Mouse (Mus musculus) C2C12 (cell line): ENCODE results near the gene Cul4a.

Experiments used
- CTCF ChIP-seq: IDR thresholded peaks from one replicate; pipeline ENCODE4 v1.5.1; 2011; ENCODE audit not compliant: control insufficient read depth, insufficient read depth, insufficient read length
- MAX ChIP-seq: IDR thresholded peaks from one replicate; pipeline ENCODE4 v1.6.1; 2011; ENCODE audit warnings: mild to moderate bottlenecking, control low read depth

DNA sequence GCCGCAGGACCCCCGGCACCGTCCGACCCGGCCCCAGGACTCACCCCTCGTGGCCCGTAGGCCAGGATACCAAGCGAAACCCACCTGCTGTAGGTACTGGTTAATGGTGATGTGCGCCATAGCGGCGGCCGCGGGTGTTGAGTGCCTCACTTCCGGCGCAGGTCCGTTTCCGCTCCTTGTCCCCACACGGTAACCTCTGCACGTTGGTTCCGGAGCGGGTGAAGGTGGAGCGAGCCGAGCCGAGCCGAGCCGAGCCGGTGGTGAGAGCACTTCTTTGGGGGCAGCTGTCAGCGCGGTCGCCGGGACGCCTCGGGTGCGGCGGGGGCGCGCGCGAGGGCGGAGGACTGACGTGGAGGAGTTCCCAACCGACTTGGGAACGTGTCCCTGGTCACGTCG lies 732 bp upstream of the Cul4a start:
- TF ChIP-seq CTCF (no peak), MAX (no peak)
